Mouse (Mus musculus) cerebellum, adult 9-11 months (tissue): ENCODE measurements around the gene Mtch1.
"Not testable (repeated sequence)": the region's sequence is repeated elsewhere in the genome, so short reads cannot be mapped to it uniquely, and the experiment has no call there.

Source experiments
- DNase-seq: peaks from one replicate; pipeline ENCODE4 v3.0.0; 2022

Mtch1 gene

GRCm38 (mm10) chr17:29347645-29348256 is at the start of gene Mtch1:
Mtch1 (minus strand) TSS chr17:29347934.
- peak; percentile 98 for DNase-seq

GRCm38 (mm10) chr17:29396821-29397242 is 49.1 kb upstream of the Mtch1 start:
- peak; percentile 83 for DNase-seq

DNA sequence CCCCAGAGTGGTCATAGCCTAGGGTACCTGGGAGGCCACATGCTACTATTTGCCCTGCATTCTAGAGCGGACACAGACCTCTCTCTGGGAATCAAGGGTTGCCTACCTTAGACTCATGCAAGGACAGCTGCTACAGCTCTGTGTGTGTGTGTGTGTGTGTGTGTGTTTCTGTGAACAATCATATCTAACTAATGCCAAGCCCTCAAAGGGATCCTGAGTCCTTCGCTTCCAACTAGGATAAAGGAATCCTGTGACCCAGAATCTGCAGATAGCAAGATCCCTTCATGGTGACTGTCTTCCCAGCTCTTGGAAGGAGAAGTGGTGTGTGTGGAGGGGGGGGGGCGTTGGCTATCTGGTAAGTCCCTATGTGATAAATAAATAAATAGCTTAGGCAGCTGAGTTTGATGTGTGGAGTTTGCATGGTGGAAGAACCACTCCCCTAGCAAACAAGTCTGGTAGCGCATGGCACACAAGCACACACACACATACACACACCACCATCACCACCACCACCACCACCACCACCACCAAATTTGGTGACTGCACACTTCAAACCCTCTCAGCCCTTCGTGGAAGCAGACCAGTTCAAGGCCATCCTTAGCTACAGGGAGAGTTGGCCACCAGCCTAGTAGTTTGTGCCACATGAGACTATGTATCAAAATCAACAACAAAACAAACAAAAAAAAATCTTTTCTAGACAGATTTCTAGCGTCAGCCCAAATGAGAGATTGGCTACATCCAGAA is 48.5 kb upstream of the Mtch1 start:
- DNase-seq = no peak

DNA sequence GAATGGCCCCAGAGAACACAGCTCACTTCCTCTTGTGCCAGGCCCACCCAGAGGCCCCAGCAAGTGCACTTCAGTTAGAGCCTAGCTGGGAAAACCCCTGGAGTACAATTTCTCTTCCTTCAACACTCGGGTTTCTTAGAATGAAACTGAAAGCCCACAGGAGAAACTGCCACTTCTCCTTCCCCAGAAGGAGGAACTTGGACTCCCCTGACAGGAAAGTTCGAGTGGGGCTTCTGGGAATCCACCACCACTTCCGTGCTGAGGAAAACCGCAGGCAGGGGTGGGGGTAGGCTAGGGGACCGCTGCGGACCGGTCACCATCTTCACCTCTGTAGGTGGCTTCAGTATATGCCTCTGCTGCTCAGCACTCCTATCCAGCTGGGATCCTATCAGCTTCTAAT is 47.6 kb upstream of the Mtch1 start:
- no peak for DNase-seq

DNA sequence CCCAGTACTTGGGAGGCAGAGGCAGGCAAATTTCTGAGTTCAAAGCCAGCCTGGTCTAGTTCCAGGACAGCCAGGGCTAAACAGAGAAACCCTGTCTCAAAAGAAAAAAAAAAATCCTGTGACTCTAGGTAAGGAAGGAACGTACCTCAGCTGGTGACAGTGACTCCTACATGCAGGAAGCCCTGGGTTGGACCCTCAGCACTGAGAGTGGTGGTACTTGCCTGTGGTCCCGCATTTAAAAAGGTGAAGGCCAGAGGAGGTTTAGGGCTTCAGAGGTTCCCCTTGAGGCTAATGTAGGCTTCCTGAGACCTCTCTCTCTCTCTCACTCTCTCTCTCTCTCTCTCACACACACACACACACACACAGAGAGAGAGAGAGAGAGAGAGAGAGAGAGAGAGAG is 47.0 kb upstream of the Mtch1 start:
- DNase-seq = not testable (repeated sequence)

- no peak for DNase-seq
Measured at GRCm38 (mm10) chr17:29394106-29394760, 46.5 kb upstream of the Mtch1 start.

DNA sequence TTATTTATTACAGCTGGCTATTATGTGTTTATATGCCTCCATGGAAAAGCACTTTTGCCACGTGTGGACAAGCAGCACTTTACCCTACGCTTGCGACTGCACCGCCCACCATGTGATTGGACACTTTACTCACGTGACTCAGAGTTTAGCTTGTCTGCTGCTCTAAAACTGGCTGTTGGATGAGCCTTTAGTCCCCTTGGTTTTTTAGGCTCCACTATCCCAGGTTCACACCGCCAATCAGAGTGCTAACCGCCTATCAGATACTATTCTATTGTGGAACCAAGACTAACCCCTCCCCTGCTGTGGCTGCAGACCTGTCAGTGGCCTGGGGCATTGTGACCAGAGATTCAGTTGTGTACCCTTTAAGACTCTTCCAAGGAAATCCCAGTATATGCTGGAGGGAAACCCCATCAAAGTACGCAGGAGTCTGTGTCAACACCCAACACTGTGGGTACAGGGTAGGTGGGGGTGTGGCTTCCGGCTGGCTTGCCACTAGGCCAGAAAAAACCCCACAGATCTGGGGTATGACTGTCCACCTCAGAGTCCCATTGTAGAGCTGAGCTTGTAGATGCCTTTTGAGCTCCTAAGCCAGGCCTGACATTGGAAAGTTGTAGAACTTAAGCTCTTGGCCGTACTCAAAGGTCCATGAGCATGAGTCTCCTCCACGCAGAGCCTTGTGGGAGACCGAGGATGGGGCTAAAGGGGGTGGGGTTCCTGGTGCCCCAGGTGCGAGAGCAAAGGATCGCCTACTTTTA is 45.8 kb upstream of the Mtch1 start:
- no peak for DNase-seq

DNA sequence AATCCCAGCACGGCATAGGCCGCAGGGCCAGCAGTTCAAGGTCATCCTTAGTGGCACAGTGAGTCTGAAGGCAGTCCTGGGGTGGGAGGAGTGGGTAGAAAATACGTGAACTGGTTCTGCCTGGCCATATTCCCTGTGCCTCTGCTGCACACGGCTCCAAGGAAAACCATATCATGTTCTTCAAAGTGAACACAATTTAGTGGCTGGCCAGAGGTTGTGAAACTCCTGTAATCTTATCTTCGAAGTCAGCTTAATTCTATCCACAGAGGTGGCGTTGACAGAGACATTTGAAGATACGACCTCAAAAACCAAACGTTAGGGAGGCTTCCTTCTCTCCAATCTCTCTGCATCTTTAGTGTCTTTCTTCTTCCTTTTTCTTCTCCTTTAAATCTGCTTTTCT is 43.5 kb upstream of the Mtch1 start:
- DNase-seq = no peak

DNA sequence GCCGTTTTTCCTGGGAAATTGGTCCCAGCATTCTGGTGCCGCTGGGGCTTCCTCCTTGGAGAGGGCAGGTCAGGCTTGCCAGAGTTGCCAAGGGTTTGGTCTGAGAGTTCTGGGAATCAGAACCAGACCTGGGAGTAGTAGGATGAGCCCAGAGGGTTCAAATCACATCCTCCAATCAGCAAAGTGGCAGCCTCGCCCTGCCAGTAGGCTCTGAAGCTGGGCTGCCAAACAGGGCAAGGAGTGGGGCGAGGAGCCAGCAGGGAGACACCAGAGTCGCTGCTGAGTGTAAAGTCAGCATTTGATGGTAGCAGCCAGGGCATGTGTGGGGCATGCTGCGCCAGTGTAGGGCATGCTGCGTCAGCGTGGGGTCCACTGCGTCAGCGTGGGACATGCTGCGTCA is 41.2 kb upstream of the Mtch1 start:
- DNase-seq = no peak

GRCm38 (mm10) chr17:29385746-29386145 is 38.0 kb upstream of the Mtch1 start:
- DNase-seq = no peak

GRCm38 (mm10) chr17:29384850-29385438 is 37.2 kb upstream of the Mtch1 start:
- DNase-seq = no peak

- no peak for DNase-seq
Measured at GRCm38 (mm10) chr17:29383923-29384322, 36.2 kb upstream of the Mtch1 start.

DNA sequence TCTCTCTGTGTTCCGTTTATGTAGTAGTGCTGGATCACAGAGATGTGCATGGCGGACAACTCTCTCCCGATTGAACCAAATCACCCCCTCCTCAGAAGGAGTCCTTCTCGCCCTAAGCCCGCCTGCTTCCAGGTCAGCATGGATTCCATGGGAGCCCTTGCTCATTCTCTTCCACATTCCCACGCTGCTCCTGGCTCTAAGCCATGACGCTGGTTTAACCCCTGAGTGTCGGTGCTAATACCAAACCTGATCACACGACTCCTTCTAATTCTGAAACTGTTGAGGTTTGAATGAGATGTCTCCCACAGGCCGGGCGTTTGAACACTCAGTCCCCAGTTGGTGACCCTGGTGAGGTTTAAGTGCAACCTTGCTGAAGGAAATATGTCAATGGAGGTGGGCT is 34.7 kb upstream of the Mtch1 start:
- no peak for DNase-seq

DNA sequence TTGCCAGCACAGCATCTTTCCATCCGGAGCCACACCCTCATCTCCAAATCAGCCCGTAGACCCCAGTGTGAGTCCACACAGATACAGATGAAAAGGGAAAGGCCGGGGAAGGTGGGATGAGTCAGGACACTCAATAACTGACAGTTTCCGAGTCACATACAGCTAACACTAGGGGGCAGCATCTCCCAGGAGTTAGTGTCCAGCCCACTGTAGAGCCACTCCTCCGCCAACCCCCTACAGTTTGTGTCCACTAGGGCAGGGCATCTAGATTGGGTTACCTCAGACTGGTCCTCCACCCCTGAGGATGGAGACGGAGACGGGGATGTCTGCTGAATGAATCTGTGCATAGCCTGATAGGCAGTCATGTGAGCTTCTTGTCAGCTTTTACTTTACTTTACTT is 33.7 kb upstream of the Mtch1 start:
- DNase-seq = peak; percentile 51

- DNase-seq = no peak
Measured at GRCm38 (mm10) chr17:29380241-29380640, 32.5 kb upstream of the Mtch1 start.

GRCm38 (mm10) chr17:29378056-29378455 is 30.3 kb upstream of the Mtch1 start:
- DNase-seq = no peak

GRCm38 (mm10) chr17:29375871-29376270 is 28.1 kb upstream of the Mtch1 start:
- no peak for DNase-seq

DNA sequence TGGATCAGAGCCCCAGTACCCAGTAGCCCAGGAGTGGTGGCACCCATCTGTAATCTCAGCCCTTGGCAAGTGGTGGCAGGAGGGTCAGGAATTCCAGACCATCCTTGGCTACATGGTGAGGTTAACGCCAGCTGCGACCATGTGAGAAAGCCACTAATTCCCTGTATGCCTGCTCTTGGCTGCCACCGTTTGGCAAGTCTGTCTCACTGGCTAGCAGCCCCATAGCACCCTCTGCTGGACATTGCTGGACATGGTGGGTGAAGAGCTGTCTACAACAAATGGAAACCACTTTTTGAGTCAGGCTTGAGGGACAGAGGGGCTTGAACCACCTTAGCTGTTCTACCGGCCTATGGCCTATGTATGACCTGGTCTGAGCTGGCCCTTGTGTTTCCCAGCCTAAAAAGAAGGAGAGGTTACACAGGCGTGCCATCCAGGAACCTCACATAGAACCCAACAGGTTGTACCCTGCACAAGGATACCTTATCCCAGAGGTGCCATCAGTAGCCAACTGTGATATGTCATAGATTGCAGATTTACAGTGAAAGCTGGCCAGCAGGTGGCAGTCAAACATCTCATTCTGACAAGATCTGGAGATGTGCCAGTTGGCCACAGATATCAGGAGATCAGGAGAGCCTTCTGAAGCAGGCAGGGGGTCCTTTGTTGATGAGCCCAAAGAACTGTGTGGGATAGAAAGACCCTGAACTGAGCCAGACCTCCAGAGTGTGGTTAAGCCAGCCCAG is 23.4 kb upstream of the Mtch1 start:
- DNase-seq = peak; percentile 90

- no peak for DNase-seq
Measured at GRCm38 (mm10) chr17:29368726-29369125, 21.0 kb upstream of the Mtch1 start.

GRCm38 (mm10) chr17:29365105-29365621 is 17.4 kb upstream of the Mtch1 start:
- DNase-seq = peak; percentile 75

- no peak for DNase-seq
Measured at GRCm38 (mm10) chr17:29363109-29363508, 15.4 kb upstream of the Mtch1 start.
